Mouse (Mus musculus) olfactory bulb, adult 2 months (tissue): Measurements from ENCODE around the gene Xirp1.

ENCODE experiments used
- CTCF ChIP-seq: fragments of 200-500 bp; IDR thresholded peaks from 2 replicates; pipeline ENCODE4 v1.5.1; 2012; ENCODE audit warnings: low read depth, mild to moderate bottlenecking, low read length, moderate library complexity; ENCODE audit not compliant: insufficient read depth
- POLR2A ChIP-seq: fragments of 200-500 bp; IDR thresholded peaks from 2 replicates; pipeline ENCODE4 v1.6.1; 2012; ENCODE audit warnings: mild to moderate bottlenecking, low read depth, low read length, moderate library complexity; ENCODE audit not compliant: insufficient read depth

- TF ChIP-seq POLR2A (no peak), CTCF (no peak)
Measured at GRCm38 (mm10) chr9:120021164-120021563, 2.2 kb downstream of the Xirp1 start.
